Mouse (Mus musculus): ENCODE measurements around the gene Olfr19. TPM values are rescaled to one million over a fixed set of nuclear protein-coding genes. Genes with fewer than 3 reads are reported as not detected.

Olfr19 gene
- polyA plus RNA-seq, 2 experiments, result not detected

- Histone ChIP-seq H3K9me3 (ENCODE audit: control insufficient read depth, low read length) (no peaks in the 10 kb centered on the region), H3K4me2 (ENCODE audit: low read depth) (no peak overlapping the region), H3K36me3 (replicated peaks; ENCODE audit: control insufficient read depth, insufficient read depth, low read depth) (no peaks in the 10 kb centered on the region), H3K27ac (no peak overlapping the region), H3K4me1 (replicated peaks; ENCODE audit: control insufficient read depth in 2 of 2, insufficient read depth in 2 of 2, low read length in 1 of 2) (no peaks in the 10 kb centered on the region), H3K9ac (replicated peaks) (no peak overlapping the region), H3K27me3 (ENCODE audit: control insufficient read depth, insufficient read depth, low read length) (no peaks in the 10 kb centered on the region), H3K4me3 (ENCODE audit: insufficient read depth in 1 of 2, low read depth in 2 of 2, low read length in 2 of 2) (no peak overlapping the region)
- DNase-seq (ENCODE audit: low read depth in 3 of 3, low spot score in 3 of 3) (no peak), ATAC-seq (ENCODE audit: insufficient read depth) (no peak)
- WGBS (ENCODE audit: insufficient replicate concordance), result 20% methylated on average over 1 of the region's 1 CpGs
- TF ChIP-seq CTCF (IDR thresholded peaks at IDR 0.05; ENCODE audit: low read depth), result no peak
Observed at GRCm38 (mm10) chr16:16645148-16645547, 31.1 kb downstream of the Olfr19 start.

GRCm38 (mm10) chr16:16633730-16634129 lies 42.5 kb downstream of the Olfr19 start:
- Histone ChIP-seq H3K27ac (no peak overlapping the region), H3K27me3 (ENCODE audit: control insufficient read depth, insufficient read depth, low read length) (no peaks in the 10 kb centered on the region), H3K36me3 (replicated peaks; ENCODE audit: control insufficient read depth, insufficient read depth, low read depth) (no peaks in the 10 kb centered on the region), H3K9ac (replicated peaks) (no peak overlapping the region), H3K4me3 (ENCODE audit: insufficient read depth in 1 of 2, low read depth in 2 of 2, low read length in 2 of 2) (no peak overlapping the region), H3K9me3 (ENCODE audit: control insufficient read depth, low read length) (no peaks in the 10 kb centered on the region), H3K4me2 (ENCODE audit: low read depth) (no peak overlapping the region), H3K4me1 (replicated peaks; ENCODE audit: control insufficient read depth in 2 of 2, insufficient read depth in 2 of 2, low read length in 1 of 2) (no peaks in the 10 kb centered on the region)
- TF ChIP-seq EP300 (IDR thresholded peaks at IDR 0.05; ENCODE audit: low read depth), result no peak
- TF ChIP-seq CTCF (IDR thresholded peaks at IDR 0.05; ENCODE audit: low read depth), result no peak
- DNase-seq (ENCODE audit: low read depth in 3 of 3, low spot score in 3 of 3) (no peak), ATAC-seq (ENCODE audit: insufficient read depth) (no peak)

Other genes with a start within 250 kb of the Olfr19 start
- 0.51 and 0.75 TPM in 2 replicates for gene Fgd4, start 75.9 kb downstream of the Olfr19 start, polyA plus RNA-seq (2012; rRNA removed)
- gene Fgd4, start 75.9 kb downstream of the Olfr19 start, polyA plus RNA-seq (2014; fragmentation: Nextera tagmentation; extraction: Ambion mirVana), result 1.4 and 1.7 TPM in 2 replicates
- gene Spag6l, start 153.1 kb upstream of the Olfr19 start, polyA plus RNA-seq (2012; rRNA removed), result 0.02 TPM in 2 replicates
- gene Spag6l, start 153.1 kb upstream of the Olfr19 start, polyA plus RNA-seq (2014; fragmentation: Nextera tagmentation; extraction: Ambion mirVana), result not detected in 2 replicates
- gene Igll1, start 187.6 kb upstream of the Olfr19 start, polyA plus RNA-seq (2012; rRNA removed), result 1.4 and 1.7 TPM in 2 replicates
- gene Igll1, start 187.6 kb upstream of the Olfr19 start, polyA plus RNA-seq (2014; fragmentation: Nextera tagmentation; extraction: Ambion mirVana), result 2.7 and 4.1 TPM in 2 replicates
- gene Top3b, start 194.3 kb upstream of the Olfr19 start, polyA plus RNA-seq (2012; rRNA removed), result 22.8 and 25.4 TPM in 2 replicates
- gene Top3b, start 194.3 kb upstream of the Olfr19 start, polyA plus RNA-seq (2014; fragmentation: Nextera tagmentation; extraction: Ambion mirVana), result 19.1 and 22.5 TPM in 2 replicates
- gene Vpreb1, start 194.4 kb upstream of the Olfr19 start, polyA plus RNA-seq (2012; rRNA removed), result 1.5 and 1.8 TPM in 2 replicates
- 2.6 and 3.6 TPM in 2 replicates for gene Vpreb1, start 194.4 kb upstream of the Olfr19 start, polyA plus RNA-seq (2014; fragmentation: Nextera tagmentation; extraction: Ambion mirVana)
- 4.0 and 5.3 TPM in 2 replicates for gene Ppm1f, start 220.1 kb upstream of the Olfr19 start, polyA plus RNA-seq (2012; rRNA removed)
- 3.8 and 4.1 TPM in 2 replicates for gene Ppm1f, start 220.1 kb upstream of the Olfr19 start, polyA plus RNA-seq (2014; fragmentation: Nextera tagmentation; extraction: Ambion mirVana)